Mouse (Mus musculus) G1E-ER4 (cell line): ENCODE data around the gene Fam118a. TPM values are rescaled to one million over a fixed set of nuclear protein-coding genes. Genes with fewer than 3 reads are reported as not detected.

ENCODE experiments used
- GATA1 ChIP-seq: IDR thresholded peaks from one replicate; pipeline ENCODE4 v1.8.0; 2012; ENCODE audit warnings: low read length, inconsistent platforms
- polyA plus RNA-seq: library from polyadenylated mRNA; stranded (reverse); fragments of >175 nt; gene quantifications from 2 replicates; pipeline ENCODE4 v1.2.3, GENCODE M21; 2012

Gene Fam118a
- polyA plus RNA-seq, 1 experiment = 4.6 TPM

GRCm38 (mm10) chr15:84999911-85000310 lies 28.8 kb upstream of the Fam118a start:
- TF ChIP-seq GATA1 = no peak

- no peak for TF ChIP-seq GATA1
Measured at GRCm38 (mm10) chr15:85000984-85001982, 27.5 kb upstream of the Fam118a start.

GRCm38 (mm10) chr15:85009666-85010065 lies 19.1 kb upstream of the Fam118a start:
- no peak for TF ChIP-seq GATA1

GRCm38 (mm10) chr15:85011895-85012661 lies 16.7 kb upstream of the Fam118a start:
- no peak for TF ChIP-seq GATA1

GRCm38 (mm10) chr15:85012662-85013054 lies 16.1 kb upstream of the Fam118a start:
- TF ChIP-seq GATA1 = no peak

GRCm38 (mm10) chr15:85015771-85016170 lies 13.0 kb upstream of the Fam118a start:
- TF ChIP-seq GATA1 = no peak

- no peak for TF ChIP-seq GATA1
Measured at GRCm38 (mm10) chr15:85016951-85017664, 11.6 kb upstream of the Fam118a start, which contains the start of gene Upk3a. Upk3a (plus strand) TSS chr15:85017141.

GRCm38 (mm10) chr15:85022211-85022610 lies 6.5 kb upstream of the Fam118a start:
- TF ChIP-seq GATA1 = no peak

- TF ChIP-seq GATA1 = no peak
Measured at GRCm38 (mm10) chr15:85026197-85026596, 2.6 kb upstream of the Fam118a start.

GRCm38 (mm10) chr15:85027740-85028139 lies 1.0 kb upstream of the Fam118a start:
- TF ChIP-seq GATA1 = no peak

- TF ChIP-seq GATA1 = no peak
Measured at GRCm38 (mm10) chr15:85031866-85032265, 3.1 kb downstream of the Fam118a start.

GRCm38 (mm10) chr15:85036566-85037342 lies 8.0 kb downstream of the Fam118a start:
- TF ChIP-seq GATA1 = no peak

- TF ChIP-seq GATA1 = no peak
Measured at GRCm38 (mm10) chr15:85037343-85037690, 8.6 kb downstream of the Fam118a start.

- no peak for TF ChIP-seq GATA1
Measured at GRCm38 (mm10) chr15:85041546-85042225, 12.9 kb downstream of the Fam118a start.
